Mouse (Mus musculus) thymus, adult 2 months (tissue): ENCODE data around the gene Pebp1.
"Not testable (repeated sequence)": the region's sequence is repeated elsewhere in the genome, so short reads cannot be mapped to it uniquely, and the experiment has no call there.

Experiments
- CTCF ChIP-seq: fragments of 200-500 bp; IDR thresholded peaks from 2 replicates; pipeline ENCODE4 v1.5.1; 2012; ENCODE audit warnings: mild to moderate bottlenecking, control low read depth, low read length, moderate library complexity, borderline replicate concordance; ENCODE audit not compliant: control insufficient read depth, poor library complexity, insufficient read depth; ENCODE audit errors: extremely low read depth
- POLR2A ChIP-seq: fragments of 200-500 bp; IDR thresholded peaks from 2 replicates; pipeline ENCODE4 v1.6.1; 2012; ENCODE audit warnings: mild to moderate bottlenecking, low read length, control low read depth, moderate library complexity; ENCODE audit not compliant: control insufficient read depth, poor library complexity, insufficient read depth; ENCODE audit errors: extremely low read depth

- not testable (repeated sequence) for TF ChIP-seq CTCF, POLR2A
These were observed 6.4 kb upstream of the Pebp1 start for GRCm38 (mm10) chr5:117293776-117294175.
